Mouse (Mus musculus) Patski (cell line): ENCODE measurements around the gene Eaf1. TPM values are rescaled to one million over a fixed set of nuclear protein-coding genes. Genes with fewer than 3 reads are reported as not detected.

Experiments used
- ATAC-seq: fragments of 100-300 bp; one replicate; pipeline ENCODE4 v1.8.0; 2021
- CTCF ChIA-PET: fragments of 350-600 bp; sonication (Branson Sonifier 250); formaldehyde crosslinking; loops from one replicate; lab custom pipeline; 2022; ENCODE audit warnings: inconsistent platforms; lab: Charles Lee
- POLR2A ChIA-PET: fragments of 350-600 bp; sonication (Branson Sonifier 250); formaldehyde crosslinking; loops from one replicate; lab custom pipeline; 2022; ENCODE audit warnings: antibody characterized with exemption, inconsistent platforms; lab: Charles Lee
- DNase-seq: peaks from one replicate; pipeline ENCODE4 v3.0.0-alpha.2; 2011; ENCODE audit warnings: low read depth, low spot score
- H3K27me3 ChIP-seq: fragments of 371-371 bp; one replicate; pipeline ENCODE4 v1.5.1; 2021
- CTCF ChIP-seq: fragments of 100-300 bp; IDR thresholded peaks from one replicate; pipeline ENCODE4 v1.5.1; 2021
- in situ Hi-C: fragments of 300-500 bp; cut with MboI; formaldehyde crosslinking; loops from 3 replicates; pipeline ENCODE4 v1.11.1; 2018; ENCODE audit warnings: low pct_unique_long_range_greater_than_20kb, mixed read lengths
- polyA plus RNA-seq: library from polyadenylated mRNA; unstranded; gene quantifications from one replicate; pipeline ENCODE4 v1.2.3, GENCODE M21; 2021

Eaf1 gene
- polyA plus RNA-seq, 1 experiment from 2014 or later = 45.2 TPM

DNA sequence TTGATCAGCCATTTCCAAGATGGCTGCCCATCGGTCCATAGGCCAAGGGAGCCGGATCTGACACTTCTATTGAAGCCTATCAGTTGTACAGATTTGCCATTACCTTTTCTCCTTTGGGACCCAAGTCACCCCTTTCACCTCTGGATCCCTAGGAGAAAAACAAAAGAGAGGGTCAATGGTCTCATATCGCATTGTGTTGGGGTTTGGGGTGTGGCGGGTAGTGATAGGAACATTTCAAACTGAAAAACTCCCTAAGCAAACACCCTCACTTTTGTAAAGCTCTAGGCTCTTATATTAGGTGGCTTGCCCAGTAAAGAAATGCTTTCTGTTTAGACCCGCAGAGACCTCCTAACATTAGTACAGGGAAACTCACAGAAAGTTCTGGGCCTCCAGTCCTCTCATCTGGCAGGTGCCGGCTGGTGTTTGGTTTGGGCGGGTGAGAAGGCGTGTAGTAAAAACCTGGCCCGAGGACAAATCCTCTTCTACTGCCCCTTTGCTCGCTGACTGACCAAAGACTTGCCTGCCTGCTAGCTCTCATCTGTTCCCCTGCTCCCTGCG, 49.8 kb downstream of the Eaf1 start:
- no peak for TF ChIP-seq CTCF
- no peaks in the 10 kb centered on the region for H3K27me3 ChIP-seq
- in situ Hi-C loops = no loop called here
- CTCF ChIA-PET = interaction anchor here (1.2 kb wide), 1 partner anchor 12 kb away, joined by 5 read pairs; no protein-coding TSS in a partner anchor
- no peak for DNase-seq
- ATAC-seq = no peak
- POLR2A ChIA-PET = no interaction called here

DNA sequence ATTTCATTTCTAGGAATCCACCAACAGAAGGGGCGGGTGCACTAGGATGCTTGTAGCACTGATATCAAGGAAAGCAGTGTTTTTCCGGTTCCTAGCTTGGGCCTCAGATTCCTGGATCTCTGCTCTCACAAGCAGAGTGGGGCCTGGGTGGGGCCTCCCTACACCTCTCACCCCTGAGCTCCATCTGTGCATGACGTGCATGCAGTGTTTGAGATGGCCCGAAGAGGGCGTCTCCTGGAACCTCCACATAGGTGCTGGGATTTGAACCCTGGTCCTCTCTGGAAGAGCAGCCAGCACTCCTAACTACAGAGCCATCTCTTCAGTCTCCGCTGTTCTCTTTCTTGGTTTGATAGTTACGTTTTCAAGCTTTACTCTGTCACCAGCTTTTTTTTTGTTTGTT, 60.8 kb downstream of the Eaf1 start:
- CTCF ChIA-PET = interaction anchor here (1.7 kb wide), 1 partner anchor 11 kb away, joined by 5 read pairs; no protein-coding TSS in a partner anchor
- H3K27me3 ChIP-seq = peaks cover 7% of the 10 kb centered on the region
- ATAC-seq (no peak), DNase-seq (no peak)
- POLR2A ChIA-PET = no interaction called here
- no peak for TF ChIP-seq CTCF
- in situ Hi-C loops = no loop called here

- in situ Hi-C loops = no loop called here
- DNase-seq (no peak), ATAC-seq (no peak)
- no peak for TF ChIP-seq CTCF
- CTCF ChIA-PET = interaction anchor here (1.7 kb wide), 1 partner anchor 12 kb away, joined by 5 read pairs; no protein-coding TSS in a partner anchor
- H3K27me3 ChIP-seq = peaks cover 7% of the 10 kb centered on the region
- POLR2A ChIA-PET = no interaction called here
These were observed 61.8 kb downstream of the Eaf1 start for GRCm38 (mm10) chr14:31555963-31556434.

- DNase-seq (no peak), ATAC-seq (no peak)
- POLR2A ChIA-PET = interaction anchor here (0.8 kb wide), 1 partner anchor 11 kb away, joined by 3 read pairs; no protein-coding TSS in a partner anchor
- CTCF ChIA-PET = interaction anchor here (1.7 kb wide), 1 partner anchor 13 kb away, joined by 5 read pairs; no protein-coding TSS in a partner anchor
- in situ Hi-C loops = no loop called here
- peaks cover 7% of the 10 kb centered on the region for H3K27me3 ChIP-seq
- no peak for TF ChIP-seq CTCF
These were observed 62.5 kb downstream of the Eaf1 start for GRCm38 (mm10) chr14:31556526-31557260.

DNA sequence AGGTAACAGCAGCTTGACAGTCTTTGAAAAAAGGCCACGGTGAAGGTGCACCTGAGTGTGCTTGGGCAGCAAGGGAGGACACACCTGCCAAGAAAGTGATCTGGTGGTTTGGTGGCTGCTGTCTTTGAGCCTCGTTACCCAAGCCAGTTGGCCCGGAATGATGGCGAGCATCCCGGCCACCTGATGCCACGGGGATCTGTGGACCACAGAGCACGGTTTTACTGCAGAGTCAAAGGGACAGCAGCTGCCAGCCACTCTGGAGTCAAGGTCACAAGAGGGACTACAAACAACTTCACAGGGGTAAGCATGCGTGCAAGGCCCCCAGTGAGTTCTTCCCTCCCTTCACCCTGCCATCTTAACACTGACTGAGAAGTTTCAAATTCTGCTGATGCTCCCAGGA, 63.1 kb downstream of the Eaf1 start:
- in situ Hi-C loops = no loop called here
- H3K27me3 ChIP-seq = peaks cover 7% of the 10 kb centered on the region
- POLR2A ChIA-PET = interaction anchor here (0.8 kb wide), 1 partner anchor 11 kb away, joined by 3 read pairs; no protein-coding TSS in a partner anchor
- DNase-seq = no peak
- CTCF ChIA-PET = no interaction called here
- no peak for TF ChIP-seq CTCF
- no peak for ATAC-seq

DNA sequence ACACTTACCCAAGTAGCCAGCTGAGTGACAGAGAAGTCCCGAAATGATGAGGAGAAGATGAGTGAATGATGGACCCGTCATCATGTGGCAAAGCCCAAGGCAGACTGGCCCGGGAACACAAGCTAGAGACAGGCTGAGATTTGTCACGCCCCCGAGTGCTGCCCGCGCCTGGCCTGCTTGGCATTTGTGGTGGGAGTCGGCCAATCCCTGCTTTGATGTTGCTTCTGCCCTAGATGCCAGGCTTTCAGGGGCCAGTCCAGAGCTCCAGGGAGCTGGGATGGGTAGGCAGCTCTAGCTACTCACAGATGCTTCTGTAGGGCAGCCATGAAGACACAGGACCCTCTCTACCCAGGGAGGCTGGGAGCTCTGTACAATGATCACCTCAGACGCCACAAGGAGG, 63.6 kb downstream of the Eaf1 start:
- DNase-seq (no peak), ATAC-seq (no peak)
- no peak for TF ChIP-seq CTCF
- in situ Hi-C loops = no loop called here
- ChIA-PET CTCF (no interaction called here), POLR2A (no interaction called here)
- peaks cover 7% of the 10 kb centered on the region for H3K27me3 ChIP-seq

DNA sequence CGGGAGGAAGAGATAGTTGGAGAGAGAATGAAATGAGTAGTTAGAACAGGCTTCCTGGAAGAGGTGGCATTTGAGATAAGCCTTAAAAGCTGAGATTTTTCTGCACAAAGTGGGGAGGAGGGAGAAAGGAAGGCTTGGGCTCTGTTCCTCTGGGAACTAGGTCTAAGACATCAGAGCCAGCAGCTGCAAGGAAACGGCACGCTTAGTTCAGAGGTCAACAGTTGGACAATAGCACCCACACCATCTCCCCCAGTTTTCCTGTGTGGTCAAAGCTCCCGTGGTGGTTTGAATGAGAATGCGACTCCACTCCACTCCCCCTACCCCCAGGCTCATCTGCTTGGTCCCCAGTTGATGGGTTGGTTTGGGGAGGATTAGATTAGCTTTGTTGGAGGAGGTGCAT, 65.0 kb downstream of the Eaf1 start:
- no peak for DNase-seq
- no peak for ATAC-seq

More for the DNA sequence above, 65.0 kb downstream of the Eaf1 start:
- in situ Hi-C loops = no loop called here
- H3K27me3 ChIP-seq = peaks cover 7% of the 10 kb centered on the region
- ChIA-PET POLR2A (interaction anchor here (0.9 kb wide), 1 partner anchor 10 kb away, joined by 3 read pairs; no protein-coding TSS in a partner anchor), CTCF (no interaction called here)
- TF ChIP-seq CTCF = no peak

Other genes starting within 250 kb of the Eaf1 start
- gene Phf7, start 243.1 kb upstream of the Eaf1 start, polyA plus RNA-seq = 10.7 TPM
- gene Bap1, start 242.9 kb upstream of the Eaf1 start, polyA plus RNA-seq = 66.1 TPM
- 0.10 TPM for gene Dnah1, start 170.5 kb upstream of the Eaf1 start, polyA plus RNA-seq
- gene Capn7, start 157.8 kb upstream of the Eaf1 start, polyA plus RNA-seq = 50.4 TPM
- 11.3 TPM for gene Sh3bp5, start 58.3 kb upstream of the Eaf1 start, polyA plus RNA-seq
- 28.8 TPM for gene Mettl6, start 641 bp downstream of the Eaf1 start, polyA plus RNA-seq
- gene Colq, start 96.9 kb downstream of the Eaf1 start, polyA plus RNA-seq = not detected
- gene Gm49387, start 146.5 kb downstream of the Eaf1 start, polyA plus RNA-seq = 5.8 TPM
- 42.7 TPM for gene Btd, start 146.6 kb downstream of the Eaf1 start, polyA plus RNA-seq
- 27.5 TPM for gene Hacl1, start 146.9 kb downstream of the Eaf1 start, polyA plus RNA-seq